Mouse (Mus musculus) erythroblast, embryonic 14.5 days (primary cell): ENCODE measurements around the gene Klf17.

ENCODE experiments used
- GATA1 ChIP-seq: IDR thresholded peaks from 2 replicates; pipeline ENCODE4 v1.6.1; 2012; ENCODE audit warnings: low read length, inconsistent platforms, mixed read lengths
- TAL1 ChIP-seq: IDR thresholded peaks from 3 replicates; pipeline ENCODE4 v1.6.1; 2012; ENCODE audit warnings: low read length, inconsistent platforms, mixed read lengths

DNA sequence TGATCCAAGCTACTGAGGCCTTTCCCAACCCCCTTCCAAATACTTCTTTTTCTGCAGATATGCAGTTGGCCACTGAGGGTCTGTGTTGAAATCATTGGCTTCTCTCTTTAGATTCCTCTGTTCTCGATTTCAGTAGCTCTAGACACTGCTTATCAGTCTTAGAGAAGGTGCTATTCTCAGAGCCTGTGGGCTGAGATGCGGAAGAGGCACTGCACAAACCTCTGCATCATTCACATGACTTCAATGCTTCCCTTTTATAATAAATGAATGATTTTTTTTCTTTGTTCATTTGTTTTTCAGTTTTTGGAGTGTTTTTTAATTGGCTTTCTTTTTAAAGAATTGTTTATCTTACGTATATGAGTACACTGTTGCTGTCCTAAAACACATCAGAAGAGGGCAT is 53.1 kb downstream of the Klf17 start:
- TF ChIP-seq GATA1 (no peak), TAL1 (no peak)
